Mouse (Mus musculus): ENCODE results near the gene Rps26. TPM values are rescaled to one million over a fixed set of nuclear protein-coding genes. Genes with fewer than 3 reads are reported as not detected.
"Not testable (repeated sequence)": the region's sequence is repeated elsewhere in the genome, so short reads cannot be mapped to it uniquely, and the experiment has no call there.

Rps26 gene
- polyA plus RNA-seq, 1 experiment from 2014 or later = 674 TPM

DNA sequence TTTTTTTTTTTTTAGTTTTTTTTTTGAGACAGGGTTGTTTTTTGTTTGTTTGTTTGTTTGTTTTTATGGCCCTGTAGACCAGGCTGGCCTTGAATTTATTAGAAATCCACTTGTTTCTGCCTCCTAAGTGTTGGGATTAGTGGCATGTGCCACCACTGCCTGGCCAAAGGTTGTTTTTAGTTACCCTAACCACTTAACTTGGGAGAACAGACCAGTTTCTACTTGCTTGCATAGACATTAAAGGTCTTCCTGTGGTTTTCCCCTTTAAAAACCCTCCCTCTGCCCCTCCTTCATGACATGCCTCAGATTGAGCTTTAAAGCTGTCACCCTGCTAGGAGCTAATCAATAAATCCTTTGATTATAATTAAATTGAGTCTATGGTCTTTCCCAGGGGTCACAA lies 6.3 kb downstream of the Rps26 start:
- Histone ChIP-seq H3K27ac (no peak overlapping the region), H3K4me1 (0 out of 2 replicates have a peak, but pooled peaks cover 2% of the 10 kb centered on the region), H3K27me3 (replicated peaks) (no peaks in the 10 kb centered on the region), H3K4me3 (replicated peaks) (no peak overlapping the region), H3K9ac (no peak overlapping the region), H3K36me3 (peaks cover 17% of the 10 kb centered on the region), H3K4me2 (no peak overlapping the region), H3K9me3 (no peaks in the 10 kb centered on the region)
- no peak for ATAC-seq (ENCODE audit: insufficient read depth, low FRiP score, low read depth)

DNA sequence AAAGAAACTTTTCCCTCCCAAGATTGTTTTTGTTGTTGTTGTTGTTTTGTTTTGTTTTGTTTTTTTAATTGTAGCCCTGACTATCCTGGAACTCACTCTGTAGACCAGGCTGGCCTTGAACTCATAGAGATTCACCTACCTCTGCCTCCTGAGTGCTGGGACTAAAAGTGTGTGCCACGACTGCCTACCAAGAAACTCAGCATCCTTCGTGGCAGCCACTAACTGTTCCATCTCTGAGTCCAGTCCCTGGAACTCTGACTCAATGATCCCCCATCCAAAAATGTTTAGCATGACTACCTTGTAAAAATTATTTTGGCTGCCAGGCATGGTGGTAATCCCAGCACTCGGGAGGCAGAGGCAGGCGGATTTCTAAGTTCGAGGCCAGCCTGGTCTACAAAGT lies 7.4 kb downstream of the Rps26 start:
- H3K27ac ChIP-seq; H3K4me3 ChIP-seq (replicated peaks); H3K27me3 ChIP-seq (replicated peaks); H3K9ac ChIP-seq; H3K4me2 ChIP-seq; H3K9me3 ChIP-seq; H3K36me3 ChIP-seq; H3K4me1 ChIP-seq; ATAC-seq (ENCODE audit: insufficient read depth, low FRiP score, low read depth): not testable (repeated sequence)
- 88% methylated on average over 5 of the region's 5 CpGs for WGBS

DNA sequence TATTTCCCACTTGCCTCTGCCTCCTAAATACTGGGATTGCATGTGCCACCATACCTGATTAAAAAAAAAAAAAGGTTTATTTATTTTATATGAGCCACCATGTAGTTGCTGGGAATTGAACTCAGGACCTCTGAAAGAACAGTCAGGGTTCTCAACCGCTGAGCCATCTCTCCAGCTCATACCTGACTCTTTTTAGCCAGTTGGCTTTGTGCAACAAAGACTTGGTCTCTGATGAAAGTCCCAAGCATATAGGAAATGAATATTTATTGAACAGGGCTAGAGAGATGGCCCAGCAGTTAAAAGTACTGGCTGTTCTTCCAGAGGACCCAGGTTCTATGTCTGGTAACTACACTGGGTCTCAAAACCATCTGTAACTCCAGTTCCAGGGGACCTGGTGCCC lies 8.0 kb downstream of the Rps26 start:
- no peaks in the 10 kb centered on the region for H3K9me3 ChIP-seq
- no peak overlapping the region for H3K9ac ChIP-seq
- 0 out of 2 replicates have a peak, but pooled peaks cover 3% of the 10 kb centered on the region for H3K36me3 ChIP-seq
- H3K27ac ChIP-seq = no peak overlapping the region
- H3K4me2 ChIP-seq = no peak overlapping the region
- H3K4me3 ChIP-seq (replicated peaks) = no peak overlapping the region
- no peak for ATAC-seq (ENCODE audit: insufficient read depth, low FRiP score, low read depth)
- no peaks in the 10 kb centered on the region for H3K4me1 ChIP-seq
- WGBS = 93% methylated on average over 1 of the region's 1 CpGs
- no peaks in the 10 kb centered on the region for H3K27me3 ChIP-seq (replicated peaks)

DNA sequence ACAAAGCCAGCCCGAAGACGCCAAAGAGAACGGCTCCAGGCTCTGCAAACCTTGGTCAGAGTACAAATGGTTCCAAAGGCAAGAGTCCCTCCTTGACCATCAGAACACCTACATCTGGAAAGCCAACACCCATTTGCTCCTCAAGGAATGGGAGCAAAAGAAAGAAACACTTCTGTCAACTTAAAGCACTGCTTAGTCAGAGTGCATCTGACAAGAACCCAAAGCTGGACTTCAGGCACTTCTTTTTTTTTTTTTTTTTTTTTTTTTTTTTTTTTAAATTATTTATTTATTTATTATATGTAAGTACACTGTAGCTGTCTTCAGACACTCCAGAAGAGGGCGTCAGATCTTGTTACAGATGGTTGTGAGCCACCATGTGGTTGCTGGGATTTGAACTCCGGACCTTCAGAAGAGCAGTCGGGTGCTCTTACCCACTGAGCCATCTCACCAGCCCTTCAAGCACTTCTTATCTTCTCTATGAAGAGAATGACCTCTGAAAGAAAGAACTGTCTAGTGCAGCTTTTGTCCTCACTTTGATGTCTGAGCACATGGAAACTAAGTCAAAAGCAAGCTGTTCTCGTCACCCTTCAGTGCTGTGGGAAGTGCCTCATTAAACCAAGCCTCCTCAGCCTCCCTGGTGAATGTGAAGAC lies 10.6 kb downstream of the Rps26 start:
- H3K9ac ChIP-seq; ATAC-seq (ENCODE audit: insufficient read depth, low FRiP score, low read depth); H3K9me3 ChIP-seq; H3K27me3 ChIP-seq (replicated peaks); H3K4me2 ChIP-seq; H3K27ac ChIP-seq; H3K4me1 ChIP-seq; H3K4me3 ChIP-seq (replicated peaks); H3K36me3 ChIP-seq: not testable (repeated sequence)
- 86% methylated on average over 6 of the region's 7 CpGs for WGBS

DNA sequence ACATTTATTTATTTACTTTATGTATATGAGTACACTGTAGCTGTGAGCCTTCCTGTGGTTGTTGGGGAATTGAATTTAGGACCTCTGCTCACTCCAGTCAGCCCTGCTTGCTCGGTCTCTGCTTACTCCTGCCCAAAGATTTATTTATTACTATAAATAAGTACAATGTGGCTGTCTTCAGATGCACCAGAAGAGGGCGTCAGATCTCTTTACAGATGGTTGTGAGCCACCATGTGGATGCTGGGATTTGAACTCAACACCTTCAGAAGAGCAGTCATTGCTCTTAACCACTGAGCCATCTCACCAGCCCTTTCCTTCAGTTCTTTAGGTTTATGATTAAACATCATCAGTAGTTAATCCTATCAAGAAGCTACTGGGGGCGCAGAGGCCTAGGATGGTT lies 11.6 kb downstream of the Rps26 start:
- 58% methylated on average over 3 of the region's 3 CpGs for WGBS
- no peak for ATAC-seq (ENCODE audit: insufficient read depth, low FRiP score, low read depth)
- no peak overlapping the region for H3K27ac ChIP-seq

GRCm38 (mm10) chr10:128613820-128614219 lies 12.7 kb downstream of the Rps26 start:
- not testable (repeated sequence) for H3K9me3 ChIP-seq; ATAC-seq (ENCODE audit: insufficient read depth, low FRiP score, low read depth); H3K27me3 ChIP-seq (replicated peaks); H3K36me3 ChIP-seq; H3K9ac ChIP-seq; H3K27ac ChIP-seq; H3K4me2 ChIP-seq; H3K4me1 ChIP-seq; H3K4me3 ChIP-seq (replicated peaks)
- WGBS = 64% methylated on average over 4 of the region's 4 CpGs

More for the DNA sequence above, 11.6 kb downstream of the Rps26 start:
- Histone ChIP-seq H3K4me2 (no peak overlapping the region), H3K4me1 (peaks cover 3% of the 10 kb centered on the region; the same call in 1 of the 2 replicates), H3K9me3 (no peaks in the 10 kb centered on the region), H3K36me3 (no peaks in the 10 kb centered on the region), H3K4me3 (replicated peaks) (no peak overlapping the region), H3K27me3 (replicated peaks) (no peaks in the 10 kb centered on the region), H3K9ac (no peak overlapping the region)

DNA sequence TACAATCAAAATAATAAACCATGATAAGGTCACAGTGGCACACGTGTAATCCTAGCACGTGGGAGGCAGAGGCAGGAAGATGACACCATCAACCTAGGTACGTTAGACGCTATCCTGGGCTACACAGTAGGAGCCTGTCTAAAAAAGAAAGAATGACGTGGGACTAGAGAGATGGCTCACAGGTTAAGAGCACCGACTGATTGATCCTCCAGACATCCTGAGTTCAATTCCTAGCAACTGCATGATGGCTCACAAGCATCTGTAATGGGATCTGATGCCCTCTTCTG lies 13.4 kb downstream of the Rps26 start:
- Histone ChIP-seq H3K36me3 (no peaks in the 10 kb centered on the region), H3K4me1 (peaks cover 3% of the 10 kb centered on the region; the same call in 1 of the 2 replicates), H3K27me3 (replicated peaks) (no peaks in the 10 kb centered on the region), H3K9ac (no peak overlapping the region), H3K4me2 (no peak overlapping the region), H3K9me3 (no peaks in the 10 kb centered on the region), H3K4me3 (replicated peaks) (no peak overlapping the region), H3K27ac (no peak overlapping the region)
- ATAC-seq (ENCODE audit: insufficient read depth, low FRiP score, low read depth) = no peak; the same call in 1 of the 2 replicates
- WGBS = 37% methylated on average over 6 of the region's 6 CpGs

GRCm38 (mm10) chr10:128612433-128613153 lies 14.0 kb downstream of the Rps26 start:
- Histone ChIP-seq H3K27me3 (replicated peaks) (no peaks in the 10 kb centered on the region), H3K27ac (no peak overlapping the region), H3K9ac (no peak overlapping the region), H3K36me3 (no peaks in the 10 kb centered on the region), H3K4me2 (peak overlapping the region; percentile 34; the same call in 1 of the 2 replicates), H3K9me3 (no peaks in the 10 kb centered on the region), H3K4me1 (peaks cover 3% of the 10 kb centered on the region; the same call in 1 of the 2 replicates), H3K4me3 (replicated peaks) (no peak overlapping the region)
- peak; percentile 59; the same call in 1 of the 2 replicates for ATAC-seq (ENCODE audit: insufficient read depth, low FRiP score, low read depth)
- WGBS = 13% methylated on average over 16 of the region's 16 CpGs

DNA sequence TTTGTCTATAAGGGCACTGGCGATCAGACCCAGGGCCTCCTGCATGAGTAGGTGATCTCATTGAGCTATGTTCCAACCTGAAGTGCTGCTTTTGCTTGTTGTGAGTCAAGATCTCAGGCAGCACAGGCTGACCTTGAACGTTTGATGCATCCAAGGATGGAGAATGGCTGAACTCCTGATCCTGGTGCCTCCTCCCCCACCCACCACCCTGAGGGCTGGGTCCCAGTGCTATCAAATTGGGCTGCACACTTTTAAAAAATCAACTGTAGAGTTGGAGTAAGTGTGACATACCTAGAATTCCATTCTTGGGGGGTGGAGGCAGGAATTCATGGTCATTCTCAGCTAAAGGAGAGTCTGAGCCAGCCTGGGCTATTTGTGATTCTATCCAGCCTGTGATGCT lies 20.1 kb downstream of the Rps26 start:
- Histone ChIP-seq H3K4me1 (no peaks in the 10 kb centered on the region), H3K36me3 (no peaks in the 10 kb centered on the region), H3K9me3 (no peaks in the 10 kb centered on the region), H3K9ac (no peak overlapping the region), H3K4me2 (no peak overlapping the region), H3K4me3 (replicated peaks) (no peak overlapping the region), H3K27ac (no peak overlapping the region), H3K27me3 (replicated peaks) (no peaks in the 10 kb centered on the region)
- no peak for ATAC-seq (ENCODE audit: insufficient read depth, low FRiP score, low read depth)
- 44% methylated on average over 2 of the region's 2 CpGs for WGBS

GRCm38 (mm10) chr10:128602470-128603128 lies 23.9 kb downstream of the Rps26 start:
- Histone ChIP-seq H3K4me3 (replicated peaks) (no peak overlapping the region), H3K9me3 (no peaks in the 10 kb centered on the region), H3K9ac (no peak overlapping the region), H3K27me3 (replicated peaks) (no peaks in the 10 kb centered on the region), H3K4me2 (no peak overlapping the region), H3K27ac (no peak overlapping the region), H3K36me3 (no peaks in the 10 kb centered on the region), H3K4me1 (no peaks in the 10 kb centered on the region)
- no peak for ATAC-seq (ENCODE audit: insufficient read depth, low FRiP score, low read depth)
- 74% methylated on average over 4 of the region's 4 CpGs for WGBS

DNA sequence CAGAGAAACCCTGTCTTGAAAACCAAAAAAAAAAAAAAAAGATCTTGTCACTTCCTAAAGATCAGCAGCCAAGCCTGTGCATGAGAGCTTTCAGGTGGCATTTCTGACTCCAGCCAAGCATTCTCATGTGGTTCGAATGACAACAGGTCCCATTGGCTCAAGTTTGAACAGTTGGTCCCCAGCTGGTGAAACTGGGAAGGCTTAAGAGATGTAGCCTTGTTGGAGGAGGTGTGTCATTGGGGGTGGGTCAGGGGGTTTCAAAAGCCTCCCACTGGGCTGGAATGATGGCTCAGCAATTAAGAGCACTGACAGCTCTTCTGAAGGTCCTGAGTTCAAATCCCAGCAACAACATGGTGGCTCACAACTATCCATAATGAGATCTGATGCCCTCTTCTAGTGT lies 25.0 kb downstream of the Rps26 start:
- WGBS = 68% methylated on average over 1 of the region's 1 CpGs
- no peaks in the 10 kb centered on the region for H3K36me3 ChIP-seq
- no peaks in the 10 kb centered on the region for H3K4me1 ChIP-seq
- H3K4me3 ChIP-seq (replicated peaks) = no peak overlapping the region
- H3K27ac ChIP-seq = no peak overlapping the region
- no peak overlapping the region for H3K4me2 ChIP-seq
- ATAC-seq (ENCODE audit: insufficient read depth, low FRiP score, low read depth) = no peak
- no peak overlapping the region for H3K9ac ChIP-seq
- H3K27me3 ChIP-seq (replicated peaks) = no peaks in the 10 kb centered on the region
- no peaks in the 10 kb centered on the region for H3K9me3 ChIP-seq

DNA sequence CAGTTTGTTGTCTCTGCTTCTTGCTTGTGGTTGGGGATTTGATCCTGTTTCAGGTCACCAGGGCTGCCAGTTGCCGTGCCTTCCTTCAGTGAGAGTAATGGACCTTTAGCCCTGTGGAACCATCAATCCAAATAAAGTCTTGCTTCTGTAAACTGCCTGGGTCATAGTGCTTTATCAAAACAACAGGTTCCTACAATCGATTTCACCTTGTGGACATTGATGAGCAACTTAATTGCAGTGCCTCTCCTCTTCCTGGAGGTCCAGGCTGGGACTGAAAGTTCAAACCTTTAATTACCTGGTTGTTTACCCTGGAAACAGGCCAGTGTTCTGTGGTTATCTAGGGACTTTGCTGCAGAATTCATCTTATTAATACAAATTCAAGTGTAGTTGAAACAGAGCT lies 28.1 kb downstream of the Rps26 start:
- ATAC-seq (ENCODE audit: insufficient read depth, low FRiP score, low read depth) = no peak
- H3K4me2 ChIP-seq = no peak overlapping the region
- no peaks in the 10 kb centered on the region for H3K36me3 ChIP-seq
- 23% methylated on average over 2 of the region's 2 CpGs for WGBS
- H3K9ac ChIP-seq = no peak overlapping the region
- H3K4me1 ChIP-seq = no peaks in the 10 kb centered on the region
- no peak overlapping the region for H3K27ac ChIP-seq
- H3K9me3 ChIP-seq = no peaks in the 10 kb centered on the region
- H3K4me3 ChIP-seq (replicated peaks) = no peak overlapping the region
- no peaks in the 10 kb centered on the region for H3K27me3 ChIP-seq (replicated peaks)

Data from stomach, embryonic 15.5 days (tissue).